Mouse (Mus musculus) midbrain, postnatal 0 days (tissue): ENCODE measurements around the gene Dscam. TPM values are rescaled to one million over a fixed set of nuclear protein-coding genes. Genes with fewer than 3 reads are reported as not detected.

Source experiments
- ATAC-seq: fragments of 200-750 bp; cut with Nextera tagmentation; 2 replicates; pipeline ENCODE4 v1.8.0; 2017; ENCODE audit warnings: moderate number of reproducible peaks, mild to moderate bottlenecking, moderate TSS enrichment, moderate library complexity; ENCODE audit not compliant: low FRiP score
- DNase-seq: peaks from one replicate; pipeline ENCODE4 v3.0.0-alpha.2; 2015; ENCODE audit warnings: low spot score
- H3K27ac ChIP-seq: fragments of 300-500 bp; sonication (generic); 2 replicates; pipeline ENCODE4 v1.5.1; 2014; ENCODE audit warnings: low read depth, mild to moderate bottlenecking, low read length, mixed read lengths
- H3K27me3 ChIP-seq: fragments of 300-500 bp; sonication (generic); 2 replicates; pipeline ENCODE4 v1.6.1; 2014; ENCODE audit warnings: low read length, control low read depth, mixed read lengths; ENCODE audit not compliant: insufficient read depth
- H3K36me3 ChIP-seq: fragments of 300-500 bp; sonication (generic); 2 replicates; pipeline ENCODE4 v1.6.1; 2014; ENCODE audit warnings: low read length, control low read depth, mixed read lengths; ENCODE audit not compliant: insufficient read depth
- H3K4me1 ChIP-seq: fragments of 300-500 bp; sonication (generic); 2 replicates; pipeline ENCODE4 v1.6.1; 2014; ENCODE audit warnings: mild to moderate bottlenecking, control low read depth, antibody characterized with exemption, low read length, mixed read lengths; ENCODE audit not compliant: insufficient read depth
- H3K4me2 ChIP-seq: fragments of 300-500 bp; sonication (generic); 2 replicates; pipeline ENCODE4 v1.6.1; 2014; ENCODE audit warnings: low read depth, mild to moderate bottlenecking, low read length, mixed read lengths; ENCODE audit not compliant: poor library complexity, severe bottlenecking
- H3K4me3 ChIP-seq: fragments of 300-500 bp; sonication (generic); 2 replicates; pipeline ENCODE4 v1.5.1; 2014; ENCODE audit warnings: low read depth, mild to moderate bottlenecking, low read length, moderate library complexity
- H3K9ac ChIP-seq: fragments of 300-500 bp; sonication (generic); replicated peaks from 2 replicates; pipeline ENCODE4 v1.6.1; 2014; ENCODE audit warnings: mild to moderate bottlenecking, low read length, moderate library complexity, mixed read lengths; ENCODE audit not compliant: poor library complexity, severe bottlenecking
- H3K9me3 ChIP-seq: fragments of 300-500 bp; sonication (generic); 2 replicates; pipeline ENCODE4 v1.6.1; 2016; ENCODE audit warnings: low read length, control low read depth
- CTCF ChIP-seq: IDR thresholded peaks from 2 replicates; pipeline ENCODE4 v1.5.1; 2016; ENCODE audit warnings: antibody characterized with exemption, mild to moderate bottlenecking
- WGBS: fragments of 180-500 bp; shearing (Covaris S2); extraction: QIAGEN DNeasy Blood & Tissue Kit; methylation state at CpG from one replicate; pipeline ENCODE4 v1.1.7; 2014; 5-methylcytosine and 5-hydroxymethylcytosine counted together
- polyA plus RNA-seq: library from polyadenylated mRNA; unstranded; fragments of >200 nt; fragmentation: Nextera tagmentation; extraction: Ambion mirVana; gene quantifications from 2 replicates; pipeline ENCODE4 v1.2.1, GENCODE M21; 2015
- total RNA-seq: library from RNA; depleted of rRNA; stranded (reverse); fragments of >200 nt; gene quantifications from 2 replicates; pipeline ENCODE4 v1.2.3, GENCODE M21; 2014; rRNA removed

Gene Dscam
- total and polyA plus RNA-seq, 2 experiments from 2014 or later = 15.1 to 64.6 TPM

GRCm38 (mm10) chr16:96558341-96558740, 612.2 kb downstream of the Dscam start:
- Histone ChIP-seq H3K4me2 (no peak overlapping the region), H3K36me3 (no peaks in the 10 kb centered on the region), H3K4me1 (no peaks in the 10 kb centered on the region), H3K27ac (no peak overlapping the region), H3K27me3 (no peaks in the 10 kb centered on the region), H3K9ac (no peak overlapping the region), H3K9me3 (no peaks in the 10 kb centered on the region), H3K4me3 (no peak overlapping the region)
- DNase-seq (no peak), ATAC-seq (no peak)
- WGBS = 90% methylated on average over 1 of the region's 1 CpGs
- TF ChIP-seq CTCF = no peak

GRCm38 (mm10) chr16:96556621-96557020, 613.9 kb downstream of the Dscam start:
- no peak for ATAC-seq
- H3K4me1 ChIP-seq = no peaks in the 10 kb centered on the region; the same call in 1 of the 2 replicates
- 59% methylated on average over 3 of the region's 3 CpGs for WGBS
- TF ChIP-seq CTCF = no peak
- DNase-seq = no peak
- no peaks in the 10 kb centered on the region for H3K36me3 ChIP-seq
- no peak overlapping the region for H3K4me3 ChIP-seq
- H3K9ac ChIP-seq = no peak overlapping the region
- no peak overlapping the region for H3K27ac ChIP-seq
- no peak overlapping the region for H3K4me2 ChIP-seq
- no peaks in the 10 kb centered on the region for H3K9me3 ChIP-seq
- H3K27me3 ChIP-seq = no peaks in the 10 kb centered on the region

DNA sequence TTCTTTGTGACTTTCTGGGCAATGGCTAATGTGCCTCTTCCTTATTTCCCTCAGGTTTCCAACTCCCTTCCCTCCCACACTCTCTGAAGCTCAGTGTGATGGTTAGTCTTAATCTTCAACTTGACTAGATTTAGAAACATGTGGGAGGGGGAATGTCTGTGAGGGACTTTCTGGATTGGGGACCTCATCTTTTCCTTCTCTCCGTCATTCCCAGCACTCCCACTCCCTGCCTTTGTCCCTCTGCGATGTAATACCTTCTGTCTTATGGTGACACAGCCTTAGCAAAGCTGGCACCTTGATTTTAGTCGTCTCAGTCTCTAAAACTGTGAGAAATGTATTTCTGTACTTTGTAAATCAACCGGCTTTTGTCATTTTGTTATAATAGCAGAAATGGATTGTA, 615.1 kb downstream of the Dscam start:
- Histone ChIP-seq H3K27ac (no peak overlapping the region), H3K36me3 (no peaks in the 10 kb centered on the region), H3K4me3 (no peak overlapping the region), H3K4me1 (no peaks in the 10 kb centered on the region; the same call in 1 of the 2 replicates), H3K27me3 (no peaks in the 10 kb centered on the region), H3K4me2 (no peak overlapping the region), H3K9me3 (no peaks in the 10 kb centered on the region), H3K9ac (no peak overlapping the region)
- 81% methylated on average over 4 of the region's 4 CpGs for WGBS
- ATAC-seq (no peak), DNase-seq (no peak)
- TF ChIP-seq CTCF = no peak

- no peak for TF ChIP-seq CTCF
- H3K4me1 ChIP-seq = no peaks in the 10 kb centered on the region; the same call in 1 of the 2 replicates
- H3K36me3 ChIP-seq = no peaks in the 10 kb centered on the region
- H3K4me2 ChIP-seq = no peak overlapping the region
- H3K9me3 ChIP-seq = no peaks in the 10 kb centered on the region
- H3K4me3 ChIP-seq = no peak overlapping the region
- ATAC-seq (no peak), DNase-seq (peak; percentile 19)
- peak overlapping the region; percentile 47; the same call in 1 of the 2 replicates for H3K27ac ChIP-seq
- no peaks in the 10 kb centered on the region for H3K27me3 ChIP-seq
- H3K9ac ChIP-seq = no peak overlapping the region
- WGBS = 38% methylated on average over 2 of the region's 2 CpGs
Measured at GRCm38 (mm10) chr16:96552680-96553079, 617.9 kb downstream of the Dscam start.

GRCm38 (mm10) chr16:96541056-96541455, 629.5 kb downstream of the Dscam start:
- no peak overlapping the region for H3K9ac ChIP-seq
- no peaks in the 10 kb centered on the region for H3K4me1 ChIP-seq
- H3K4me2 ChIP-seq = no peak overlapping the region
- H3K36me3 ChIP-seq = no peaks in the 10 kb centered on the region
- H3K4me3 ChIP-seq = no peak overlapping the region
- H3K9me3 ChIP-seq = no peaks in the 10 kb centered on the region
- no peak for TF ChIP-seq CTCF
- no peaks in the 10 kb centered on the region for H3K27me3 ChIP-seq
- DNase-seq (no peak), ATAC-seq (no peak)
- WGBS = 39% methylated on average over 2 of the region's 2 CpGs
- no peak overlapping the region for H3K27ac ChIP-seq

Other genes starting within 250 kb of the Dscam start
- gene Bace2, start 186.0 kb upstream of the Dscam start, total RNA-seq = 1.1 and 2.5 TPM in 2 replicates
- gene Bace2, start 186.0 kb upstream of the Dscam start, polyA plus RNA-seq = 3.8 and 4.5 TPM in 2 replicates